Mouse (Mus musculus): ENCODE measurements around the gene Plekha4. TPM values are rescaled to one million over a fixed set of nuclear protein-coding genes. Genes with fewer than 3 reads are reported as not detected.
"Not testable (repeated sequence)": the region's sequence is repeated elsewhere in the genome, so short reads cannot be mapped to it uniquely, and the experiment has no call there.

Gene Plekha4
- 6.8 and 7.3 TPM in 2 replicates for polyA plus RNA-seq (2014; fragmentation: Nextera tagmentation; extraction: Ambion mirVana)

DNA sequence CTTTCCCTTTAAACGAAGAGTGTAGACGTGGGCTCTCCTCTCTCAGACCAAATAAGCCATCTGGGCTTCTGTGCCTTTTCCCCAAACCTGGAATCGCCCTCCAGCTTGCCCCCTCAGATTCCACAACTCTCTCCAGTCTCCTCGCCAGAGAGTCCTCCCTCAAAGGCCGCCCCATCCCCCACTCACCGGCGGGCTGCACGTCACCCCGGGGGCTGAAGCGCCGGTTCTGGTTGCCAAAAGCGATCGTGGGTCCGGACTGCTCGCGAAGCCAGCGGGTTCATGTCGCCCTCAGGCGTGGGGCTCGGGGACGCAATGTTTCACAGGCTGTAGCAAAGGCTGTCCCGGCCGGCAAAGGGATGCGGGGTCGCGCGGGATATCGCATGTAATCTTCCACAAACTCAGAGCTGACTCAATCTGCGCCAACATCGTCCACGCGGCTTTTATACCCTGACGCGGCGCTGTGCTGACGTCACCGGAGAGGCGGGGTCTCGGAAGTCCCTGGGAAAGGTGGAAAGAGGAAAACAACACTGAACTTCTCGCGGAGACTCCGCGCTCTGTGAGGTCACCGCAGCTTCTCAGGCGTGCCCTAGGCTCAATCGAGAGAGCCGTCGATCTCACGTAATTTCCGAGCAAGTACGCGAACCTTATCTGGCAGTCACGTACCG, at the start of gene Plekha4, which contains the start of gene Ppp1r15a:
TSS of gene Plekha4 (plus strand) at position 522 of the 665 bp plus-strand sequence.
TSS of gene Ppp1r15a (minus strand) at position 460 of the 665 bp plus-strand sequence.
- Histone ChIP-seq H3K4me3 (ENCODE audit: low read depth, low read length) (peak within 1 kb of the TSS; percentile 77), H3K27ac (replicated peaks; ENCODE audit: low read depth, low read length) (peak within 1 kb of the TSS; percentile 94), H3K4me1 (ENCODE audit: control insufficient read depth, insufficient read depth, low read length) (peaks cover 28% of the 10 kb centered on the region), H3K9ac (ENCODE audit: low read depth, low read length) (peak within 1 kb of the TSS; percentile 89), H3K9me3 (ENCODE audit: control insufficient read depth, low read length) (no peaks in the 10 kb centered on the region), H3K27me3 (replicated peaks; ENCODE audit: control insufficient read depth, insufficient read depth, low read length) (no peaks in the 10 kb centered on the region), H3K36me3 (ENCODE audit: control insufficient read depth, insufficient read depth, low read length) (peaks cover 10% of the 10 kb centered on the region; the same call in 1 of the 2 replicates), H3K4me2 (ENCODE audit: low read depth, low read length) (peak within 1 kb of the TSS; percentile 94)
- WGBS: under 1% methylated on average over 52 of the region's 54 CpGs
- ATAC-seq (ENCODE audit: low read depth) (peak; percentile 85), DNase-seq (ENCODE audit: low spot score) (peak; percentile 96)

DNA sequence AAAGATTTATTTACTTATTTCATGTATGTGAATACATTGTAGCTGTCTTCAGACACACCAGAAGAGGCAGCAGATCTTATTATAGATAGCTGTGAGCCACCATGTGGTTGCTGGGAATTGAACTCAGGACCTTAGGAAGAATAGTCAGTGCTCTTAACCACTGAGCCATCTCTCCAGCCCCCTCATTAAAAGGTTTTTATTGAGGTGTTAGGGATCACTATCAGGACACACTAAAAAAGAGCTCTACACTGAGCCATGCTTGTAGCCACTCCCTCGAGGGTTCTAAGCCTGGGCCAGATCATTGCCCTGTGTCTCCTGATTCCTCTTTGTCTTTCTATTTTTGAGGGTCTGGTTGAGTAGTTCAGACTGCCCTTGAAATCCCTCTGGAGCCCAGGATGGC, 49.7 kb upstream of the Plekha4 start:
- H3K4me2 ChIP-seq (ENCODE audit: low read depth, low read length): no peak overlapping the region
- H3K27ac ChIP-seq (replicated peaks; ENCODE audit: low read depth, low read length): no peak overlapping the region
- ATAC-seq (ENCODE audit: low read depth): no peak
- no peaks in the 10 kb centered on the region for H3K36me3 ChIP-seq (ENCODE audit: control insufficient read depth, insufficient read depth, low read length)
- no peak overlapping the region for H3K9ac ChIP-seq (ENCODE audit: low read depth, low read length)
- 31% methylated on average over 1 of the region's 1 CpGs for WGBS
- no peak for DNase-seq (ENCODE audit: low spot score)
- H3K4me1 ChIP-seq (ENCODE audit: control insufficient read depth, insufficient read depth, low read length): no peaks in the 10 kb centered on the region
- no peak overlapping the region for H3K4me3 ChIP-seq (ENCODE audit: low read depth, low read length)
- no peaks in the 10 kb centered on the region for H3K27me3 ChIP-seq (replicated peaks; ENCODE audit: control insufficient read depth, insufficient read depth, low read length)
- no peaks in the 10 kb centered on the region for H3K9me3 ChIP-seq (ENCODE audit: control insufficient read depth, low read length)

DNA sequence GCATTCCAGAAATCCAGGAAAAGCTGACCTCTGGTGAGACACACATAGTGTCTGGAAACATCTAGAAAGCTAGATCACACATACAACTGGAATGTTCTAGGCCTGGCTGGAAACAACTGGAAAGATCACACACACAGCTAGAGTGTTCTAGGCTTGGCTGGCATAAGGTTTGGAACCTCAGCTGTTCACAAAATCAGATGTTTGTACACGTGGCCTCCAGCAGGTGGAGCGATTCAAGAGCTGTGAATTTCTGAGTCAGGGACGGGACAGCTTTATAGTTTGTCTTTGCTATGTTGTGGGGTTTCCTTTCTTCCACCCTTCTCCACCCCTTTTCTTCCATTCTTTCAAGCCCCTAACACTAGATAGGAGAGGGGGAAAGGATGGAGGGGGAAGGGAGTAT, 49.1 kb upstream of the Plekha4 start:
- H3K9me3 ChIP-seq (ENCODE audit: control insufficient read depth, low read length): no peaks in the 10 kb centered on the region
- peak; percentile 85 for DNase-seq (ENCODE audit: low spot score)
- no peak overlapping the region; the same call in 1 of the 2 replicates for H3K9ac ChIP-seq (ENCODE audit: low read depth, low read length)
- H3K36me3 ChIP-seq (ENCODE audit: control insufficient read depth, insufficient read depth, low read length): no peaks in the 10 kb centered on the region
- H3K27ac ChIP-seq (replicated peaks; ENCODE audit: low read depth, low read length): no peak overlapping the region
- 4% methylated on average over 3 of the region's 3 CpGs for WGBS
- no peak overlapping the region for H3K4me3 ChIP-seq (ENCODE audit: low read depth, low read length)
- no peaks in the 10 kb centered on the region for H3K27me3 ChIP-seq (replicated peaks; ENCODE audit: control insufficient read depth, insufficient read depth, low read length)
- H3K4me2 ChIP-seq (ENCODE audit: low read depth, low read length): no peak overlapping the region
- H3K4me1 ChIP-seq (ENCODE audit: control insufficient read depth, insufficient read depth, low read length): no peaks in the 10 kb centered on the region
- ATAC-seq (ENCODE audit: low read depth): peak; percentile 45; the same call in 1 of the 2 replicates

DNA sequence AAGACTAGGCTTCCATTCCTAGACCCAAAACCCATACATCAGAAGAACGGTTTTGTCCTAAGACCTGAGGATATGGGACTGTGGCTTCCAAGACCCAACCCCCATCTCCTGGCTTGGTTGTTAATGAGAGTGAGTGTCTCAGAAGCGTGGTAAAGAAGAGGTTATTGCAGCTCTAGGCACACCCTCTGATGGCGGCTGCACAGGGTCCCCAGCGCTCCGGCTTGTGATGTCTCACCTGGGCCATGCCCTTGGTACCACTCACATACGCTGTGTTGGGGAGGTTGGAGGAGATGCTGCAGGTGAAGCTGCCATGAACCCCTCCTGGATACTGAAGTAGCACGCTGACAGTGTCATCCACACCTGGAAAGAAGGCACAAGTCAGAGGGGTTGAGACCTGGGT, 47.4 kb upstream of the Plekha4 start:
- 96% methylated on average over 7 of the region's 7 CpGs for WGBS
- Histone ChIP-seq H3K4me1 (ENCODE audit: control insufficient read depth, insufficient read depth, low read length) (no peaks in the 10 kb centered on the region), H3K36me3 (ENCODE audit: control insufficient read depth, insufficient read depth, low read length) (no peaks in the 10 kb centered on the region), H3K9me3 (ENCODE audit: control insufficient read depth, low read length) (no peaks in the 10 kb centered on the region), H3K9ac (ENCODE audit: low read depth, low read length) (no peak overlapping the region), H3K4me2 (ENCODE audit: low read depth, low read length) (no peak overlapping the region), H3K4me3 (ENCODE audit: low read depth, low read length) (no peak overlapping the region), H3K27me3 (replicated peaks; ENCODE audit: control insufficient read depth, insufficient read depth, low read length) (no peaks in the 10 kb centered on the region), H3K27ac (replicated peaks; ENCODE audit: low read depth, low read length) (no peak overlapping the region)
- DNase-seq (ENCODE audit: low spot score) (no peak), ATAC-seq (ENCODE audit: low read depth) (no peak)

DNA sequence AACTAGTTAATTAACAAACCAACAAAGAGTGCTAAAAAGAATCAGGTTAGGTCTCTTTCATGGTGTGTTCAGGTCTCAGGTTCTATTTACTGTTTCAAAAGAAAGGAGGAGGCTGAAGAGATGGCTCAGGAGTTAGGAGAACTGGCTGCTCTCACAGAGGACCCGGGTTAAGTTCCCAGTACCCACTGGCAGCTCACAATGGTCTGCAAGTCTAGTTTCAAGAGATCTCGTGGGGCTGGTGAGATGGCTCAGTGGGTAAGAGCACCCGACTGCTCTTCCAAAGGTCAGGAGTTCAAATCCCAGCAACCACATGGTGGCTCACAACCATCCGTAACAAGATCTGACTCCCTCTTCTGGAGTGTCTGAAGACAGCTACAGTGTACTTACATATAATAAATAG, 45.8 kb upstream of the Plekha4 start:
- not testable (repeated sequence) for H3K4me1 ChIP-seq (ENCODE audit: control insufficient read depth, insufficient read depth, low read length); ATAC-seq (ENCODE audit: low read depth); H3K27ac ChIP-seq (replicated peaks; ENCODE audit: low read depth, low read length); H3K4me3 ChIP-seq (ENCODE audit: low read depth, low read length); H3K4me2 ChIP-seq (ENCODE audit: low read depth, low read length); H3K27me3 ChIP-seq (replicated peaks; ENCODE audit: control insufficient read depth, insufficient read depth, low read length); H3K9ac ChIP-seq (ENCODE audit: low read depth, low read length); H3K36me3 ChIP-seq (ENCODE audit: control insufficient read depth, insufficient read depth, low read length); DNase-seq (ENCODE audit: low spot score); H3K9me3 ChIP-seq (ENCODE audit: control insufficient read depth, low read length)
- 77% methylated on average over 3 of the region's 4 CpGs for WGBS

DNA sequence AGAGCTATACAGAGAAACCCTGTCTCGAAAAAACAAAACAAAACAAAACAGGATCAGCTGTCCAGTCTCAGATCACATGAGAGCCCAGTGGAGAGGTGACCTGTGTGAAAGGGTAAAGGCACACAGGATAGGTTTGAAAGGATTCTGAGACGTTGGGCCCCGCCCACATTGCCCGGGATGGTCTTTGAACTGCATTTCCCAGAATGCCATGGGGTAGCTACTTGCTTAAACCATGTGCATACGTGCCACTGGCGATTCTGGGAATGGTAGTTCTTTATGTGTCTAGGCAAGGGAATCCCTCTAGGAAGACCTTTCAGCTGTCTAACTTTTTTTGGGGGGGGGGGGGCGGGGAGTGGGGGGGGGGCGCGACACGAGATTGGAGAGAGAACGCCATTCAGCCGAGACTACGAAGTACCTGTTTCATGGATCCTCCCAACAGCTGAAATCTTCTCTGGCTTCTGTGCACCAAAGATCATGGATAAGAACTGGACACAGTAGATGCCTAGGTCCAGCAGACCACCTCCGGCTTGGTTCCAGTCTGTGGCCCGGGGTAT, 44.7 kb upstream of the Plekha4 start, which contains the start of gene Tulp2:
TSS of gene Tulp2 (plus strand) at position 504 of the 554 bp plus-strand sequence.
- H3K27me3 ChIP-seq (replicated peaks; ENCODE audit: control insufficient read depth, insufficient read depth, low read length): no peaks in the 10 kb centered on the region
- ATAC-seq (ENCODE audit: low read depth) (peak; percentile 75), DNase-seq (ENCODE audit: low spot score) (peak; percentile 77)
- H3K27ac ChIP-seq (replicated peaks; ENCODE audit: low read depth, low read length): no peak within 1 kb of the TSS
- no peaks in the 10 kb centered on the region for H3K9me3 ChIP-seq (ENCODE audit: control insufficient read depth, low read length)
- WGBS: 57% methylated on average over 14 of the region's 15 CpGs
- no peaks in the 10 kb centered on the region for H3K4me1 ChIP-seq (ENCODE audit: control insufficient read depth, insufficient read depth, low read length)
- H3K4me2 ChIP-seq (ENCODE audit: low read depth, low read length): no peak within 1 kb of the TSS
- H3K9ac ChIP-seq (ENCODE audit: low read depth, low read length): no peak within 1 kb of the TSS
- no peaks in the 10 kb centered on the region for H3K36me3 ChIP-seq (ENCODE audit: control insufficient read depth, insufficient read depth, low read length)
- H3K4me3 ChIP-seq (ENCODE audit: low read depth, low read length): no peak within 1 kb of the TSS

DNA sequence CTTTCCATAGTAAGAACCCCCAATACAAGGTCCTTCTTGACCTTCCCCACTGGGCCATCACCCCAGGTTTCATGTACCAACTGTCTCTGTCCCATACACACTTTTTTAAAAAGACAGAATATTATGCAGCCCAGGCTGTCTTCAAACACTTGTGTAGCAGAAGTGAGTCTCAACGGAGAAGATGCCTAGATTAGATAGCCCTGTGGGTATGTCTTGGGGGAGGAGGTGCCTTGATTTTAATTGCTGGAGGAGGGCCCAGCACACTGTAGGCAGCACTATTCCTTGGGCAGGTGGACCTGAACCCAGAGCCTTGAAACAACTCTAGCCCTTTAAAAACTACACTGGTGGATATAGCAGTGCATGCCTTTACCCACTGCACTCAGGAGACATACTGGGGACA, 44.0 kb upstream of the Plekha4 start:
- no peak overlapping the region for H3K27ac ChIP-seq (replicated peaks; ENCODE audit: low read depth, low read length)
- H3K4me3 ChIP-seq (ENCODE audit: low read depth, low read length): no peak overlapping the region
- H3K9me3 ChIP-seq (ENCODE audit: control insufficient read depth, low read length): no peaks in the 10 kb centered on the region
- no peak overlapping the region for H3K4me2 ChIP-seq (ENCODE audit: low read depth, low read length)
- no peak overlapping the region for H3K9ac ChIP-seq (ENCODE audit: low read depth, low read length)
- H3K36me3 ChIP-seq (ENCODE audit: control insufficient read depth, insufficient read depth, low read length): no peaks in the 10 kb centered on the region
- no peak for ATAC-seq (ENCODE audit: low read depth)
- H3K27me3 ChIP-seq (replicated peaks; ENCODE audit: control insufficient read depth, insufficient read depth, low read length): no peaks in the 10 kb centered on the region
- no peak for DNase-seq (ENCODE audit: low spot score)
- 70% methylated on average over 1 of the region's 1 CpGs for WGBS
- no peaks in the 10 kb centered on the region for H3K4me1 ChIP-seq (ENCODE audit: control insufficient read depth, insufficient read depth, low read length)

DNA sequence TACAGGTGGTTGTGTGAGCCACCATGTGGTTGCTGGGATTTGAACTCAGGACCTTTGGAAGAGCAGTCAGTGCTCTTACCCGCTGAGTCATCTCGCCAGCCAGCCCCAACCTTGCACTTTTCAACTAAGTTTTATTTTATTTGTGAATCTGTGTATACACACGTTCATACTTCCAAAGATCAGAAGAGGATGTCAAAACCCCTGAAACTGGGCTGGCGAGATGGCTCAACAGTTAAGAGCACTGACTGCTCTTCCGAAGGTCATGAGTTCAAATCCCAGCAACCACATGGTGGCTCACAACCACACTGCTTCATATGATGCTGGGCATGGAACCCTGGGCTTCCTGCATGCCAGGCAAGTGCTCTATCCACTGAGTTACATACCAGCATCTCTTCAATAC, 41.1 kb upstream of the Plekha4 start:
- not testable (repeated sequence) for H3K4me2 ChIP-seq (ENCODE audit: low read depth, low read length); H3K36me3 ChIP-seq (ENCODE audit: control insufficient read depth, insufficient read depth, low read length); H3K4me3 ChIP-seq (ENCODE audit: low read depth, low read length); ATAC-seq (ENCODE audit: low read depth); H3K4me1 ChIP-seq (ENCODE audit: control insufficient read depth, insufficient read depth, low read length); H3K27me3 ChIP-seq (replicated peaks; ENCODE audit: control insufficient read depth, insufficient read depth, low read length); DNase-seq (ENCODE audit: low spot score); H3K9me3 ChIP-seq (ENCODE audit: control insufficient read depth, low read length); H3K27ac ChIP-seq (replicated peaks; ENCODE audit: low read depth, low read length); H3K9ac ChIP-seq (ENCODE audit: low read depth, low read length)
- 91% methylated on average over 5 of the region's 5 CpGs for WGBS

DNA sequence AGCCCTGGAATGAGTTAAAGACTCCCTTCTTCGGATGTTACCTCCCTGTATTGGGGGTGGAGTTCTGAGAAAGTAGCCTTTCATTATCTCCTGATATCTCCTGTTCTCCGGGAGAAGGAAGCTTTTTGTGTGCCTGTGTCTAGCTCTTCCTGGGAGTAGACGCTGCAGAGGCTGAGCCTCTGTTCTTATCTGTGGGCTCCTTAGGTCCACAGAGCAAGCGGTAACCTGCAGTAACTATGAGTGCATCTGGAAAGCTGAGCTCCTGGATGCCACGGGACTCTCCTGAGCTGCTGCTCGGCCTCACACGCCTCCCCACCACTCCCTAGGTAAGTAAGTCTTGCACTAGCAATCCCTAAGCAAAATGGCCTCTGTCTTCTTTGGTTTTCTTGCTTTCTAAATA, 40.0 kb upstream of the Plekha4 start:
- Histone ChIP-seq H3K27ac (replicated peaks; ENCODE audit: low read depth, low read length) (no peak overlapping the region), H3K4me1 (ENCODE audit: control insufficient read depth, insufficient read depth, low read length) (peaks cover 5% of the 10 kb centered on the region; the same call in 1 of the 2 replicates), H3K36me3 (ENCODE audit: control insufficient read depth, insufficient read depth, low read length) (no peaks in the 10 kb centered on the region), H3K4me2 (ENCODE audit: low read depth, low read length) (no peak overlapping the region), H3K27me3 (replicated peaks; ENCODE audit: control insufficient read depth, insufficient read depth, low read length) (no peaks in the 10 kb centered on the region), H3K4me3 (ENCODE audit: low read depth, low read length) (no peak overlapping the region), H3K9me3 (ENCODE audit: control insufficient read depth, low read length) (no peaks in the 10 kb centered on the region), H3K9ac (ENCODE audit: low read depth, low read length) (no peak overlapping the region)
- no peak for DNase-seq (ENCODE audit: low spot score)
- 71% methylated on average over 7 of the region's 7 CpGs for WGBS
- ATAC-seq (ENCODE audit: low read depth): no peak
